Mouse (Mus musculus) heart, adult 2 months (tissue): ENCODE data around the gene Sdhaf2.

Experiments used
- CTCF ChIP-seq: fragments of 200-600 bp; IDR thresholded peaks from 2 replicates; pipeline ENCODE4 v1.8.1; 2022; ENCODE audit warnings: antibody characterized with exemption, mild to moderate bottlenecking, moderate library complexity
- EP300 ChIP-seq: fragments of 200-500 bp; IDR thresholded peaks from 2 replicates; pipeline ENCODE4 v1.6.1; 2011; ENCODE audit warnings: low read depth, low read length, control low read depth; ENCODE audit not compliant: insufficient read depth

- TF ChIP-seq CTCF (no peak), EP300 (no peak)
These were observed 46.4 kb downstream of the Sdhaf2 start for GRCm38 (mm10) chr19:10479541-10479940.
